Mouse (Mus musculus): ENCODE measurements at regions not wholly inside any gene's neighbourhood (a gene's known extent, or its start where the extent isn't known, plus 50 kb on each side); places are given as distances from the start of the nearest gene placed in this dataset.

DNA sequence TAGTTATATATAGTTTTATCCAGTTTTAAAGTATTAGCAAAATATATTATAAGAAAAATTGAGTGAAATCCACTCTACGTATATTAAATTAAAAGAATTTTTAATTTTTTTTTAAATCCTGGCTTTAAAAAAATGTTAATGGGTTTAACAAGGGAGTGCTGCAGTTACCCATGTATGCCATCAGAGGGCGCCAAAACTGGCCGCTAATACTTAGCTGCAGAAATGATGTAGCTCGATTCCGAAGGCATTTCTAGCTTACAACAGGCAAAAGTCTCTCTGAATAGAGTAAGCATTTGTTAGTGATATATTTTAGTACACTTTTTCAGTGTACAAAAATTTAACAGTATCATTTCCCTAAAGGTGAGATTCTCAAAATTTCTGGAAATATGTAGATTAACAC lies 73.1 kb downstream of the Olfr444 start:
- Histone ChIP-seq H3K4me1 (ENCODE audit: insufficient read depth) (no peaks in the 10 kb centered on the region), H3K27ac (ENCODE audit: low read depth) (no peak overlapping the region)
- TF ChIP-seq CTCF (IDR thresholded peaks at IDR 0.05; ENCODE audit: low read depth) = peak; percentile 76

More for the DNA sequence above, 73.1 kb downstream of the Olfr444 start:
- peak; percentile 83 for DNase-seq
- 5% methylated on average over 5 of the region's 5 CpGs for WGBS
- no peak for ATAC-seq (ENCODE audit: insufficient read depth)
- Histone ChIP-seq H3K36me3 (ENCODE audit: insufficient read depth) (no peaks in the 10 kb centered on the region), H3K4me3 (ENCODE audit: low read depth, low read length) (no peak overlapping the region), H3K9ac (no peak overlapping the region), H3K4me2 (no peak overlapping the region), H3K9me3 (ENCODE audit: low read depth, low read length) (no peaks in the 10 kb centered on the region), H3K27me3 (ENCODE audit: insufficient read depth, low read length) (no peaks in the 10 kb centered on the region)
